Mouse (Mus musculus) regulatory T cell (primary cell): ENCODE results near the gene Ppp4r4.
"Not testable (repeated sequence)": the region's sequence is repeated elsewhere in the genome, so short reads cannot be mapped to it uniquely, and the experiment has no call there.

Experiments used
- in situ Hi-C: fragments of 300-600 bp; cut with MboI, MseI; formaldehyde crosslinking; loops from one replicate; pipeline ENCODE4 v1.15.1; 2025; ENCODE audit warnings: high pct_unique_total_duplicates

Ppp4r4 gene

DNA sequence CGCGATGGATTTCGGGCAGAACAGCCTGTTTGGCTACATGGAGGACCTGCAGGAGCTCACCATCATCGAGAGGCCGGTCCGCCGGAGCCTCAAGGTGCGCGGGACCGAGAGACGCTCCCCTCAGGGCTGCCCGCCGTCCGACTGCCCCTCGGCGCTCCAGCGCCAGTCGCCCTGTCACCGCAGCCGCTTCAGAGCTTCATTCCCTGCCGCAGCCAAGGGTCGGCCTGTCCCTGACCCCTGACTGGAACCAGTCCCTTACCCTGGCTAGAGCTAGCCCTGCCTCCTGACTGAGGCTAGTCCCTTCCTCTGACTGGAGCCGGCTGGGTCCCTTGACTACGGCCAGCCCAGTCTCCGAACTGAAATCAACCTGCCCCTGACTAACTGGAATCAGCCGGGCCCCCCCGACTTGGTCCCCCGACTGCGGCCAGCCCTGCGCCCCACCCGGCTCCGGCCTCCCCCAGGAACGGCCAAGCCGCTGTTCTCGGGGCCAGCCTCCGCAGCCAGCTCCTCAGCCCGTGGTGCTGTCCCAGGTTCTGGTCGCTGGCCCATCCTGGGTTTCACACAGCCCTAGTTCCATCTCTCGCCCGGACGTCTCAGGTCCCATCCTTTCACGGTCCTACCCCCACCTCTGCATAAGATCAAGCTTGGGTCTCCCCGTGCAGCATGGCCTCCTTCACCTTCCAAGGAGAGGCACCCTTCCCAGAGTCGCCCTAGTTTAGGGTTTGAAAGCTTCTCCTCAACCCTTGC, 739 bp downstream of the Ppp4r4 start:
- in situ Hi-C loops: no loop called here

DNA sequence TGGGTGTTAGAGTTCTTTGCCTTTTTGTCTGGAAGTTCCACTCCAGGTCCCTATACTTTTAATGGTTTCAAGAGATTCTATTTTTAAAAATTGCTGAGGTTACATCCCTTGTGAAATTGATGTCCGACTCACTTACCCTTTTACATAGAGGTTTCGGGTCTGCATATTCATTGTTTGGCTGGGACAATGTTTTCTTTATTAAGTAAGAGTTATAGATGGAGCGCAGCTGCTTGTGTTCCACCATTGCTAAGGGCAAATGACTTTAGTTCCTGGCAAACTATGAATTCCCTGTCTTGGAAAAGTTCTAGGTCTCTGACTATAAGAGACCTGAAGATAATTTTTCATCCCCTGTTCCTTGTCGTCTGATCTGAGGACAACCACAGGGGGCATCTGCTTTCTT, 8.3 kb downstream of the Ppp4r4 start:
- in situ Hi-C loops: no loop called here

DNA sequence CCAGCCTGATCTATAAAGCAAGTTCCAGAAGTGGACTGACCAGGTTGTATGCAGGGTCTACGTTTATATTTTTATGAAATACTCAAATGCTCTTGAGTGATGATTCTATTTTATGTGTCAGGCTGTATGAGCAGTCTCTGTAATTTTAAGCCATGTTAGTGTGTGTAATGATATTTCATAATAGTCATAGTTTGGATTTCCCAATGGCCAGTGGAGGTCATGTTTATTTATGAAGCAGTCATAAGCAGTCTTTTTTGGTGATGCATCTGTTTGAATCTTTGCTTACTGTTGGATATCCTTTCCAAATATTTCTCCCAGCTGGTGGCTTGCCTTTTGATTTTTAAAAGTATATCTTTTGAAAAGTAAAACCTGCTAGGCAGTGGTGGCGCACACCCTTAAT, 11.3 kb downstream of the Ppp4r4 start:
- in situ Hi-C loops: no loop called here

DNA sequence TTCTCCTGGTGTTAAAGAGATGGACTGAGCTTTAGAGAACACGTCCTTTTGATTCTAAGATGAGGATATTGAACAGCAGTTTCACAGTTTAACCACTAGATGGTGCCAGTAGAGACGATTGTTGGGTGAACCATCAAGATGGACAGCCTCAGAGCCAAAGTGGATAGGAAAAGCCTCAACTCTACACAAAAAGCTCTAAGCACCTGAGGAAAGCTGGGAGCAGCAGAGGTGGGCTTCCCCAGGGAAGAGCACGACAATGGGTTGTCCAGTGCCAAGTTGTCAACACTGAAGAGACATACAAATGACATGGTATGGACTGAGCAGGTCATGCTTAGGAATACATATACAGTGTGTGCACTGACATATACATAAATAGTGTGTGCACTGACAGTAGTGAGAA, 12.1 kb downstream of the Ppp4r4 start:
- in situ Hi-C loops: no loop called here

DNA sequence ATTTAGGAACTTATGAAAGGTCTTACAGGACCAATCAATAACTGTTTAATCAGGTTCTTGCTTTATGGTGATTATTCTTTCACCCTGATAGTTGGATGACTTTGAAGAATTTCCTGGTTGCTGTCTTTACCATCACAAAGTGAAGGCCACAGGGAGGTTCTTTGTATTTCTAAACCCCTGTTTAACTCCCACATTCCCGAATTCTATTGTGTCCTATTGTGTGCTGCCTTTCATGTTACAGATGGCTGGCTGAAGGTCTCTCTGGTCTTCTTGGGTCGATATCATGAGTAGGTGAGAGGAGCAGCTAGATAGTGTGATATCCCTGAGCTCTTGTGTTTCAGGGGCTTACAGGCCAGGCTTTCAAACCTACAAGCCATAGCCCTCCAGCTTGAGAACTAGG, 15.4 kb downstream of the Ppp4r4 start:
- in situ Hi-C loops: no loop called here

DNA sequence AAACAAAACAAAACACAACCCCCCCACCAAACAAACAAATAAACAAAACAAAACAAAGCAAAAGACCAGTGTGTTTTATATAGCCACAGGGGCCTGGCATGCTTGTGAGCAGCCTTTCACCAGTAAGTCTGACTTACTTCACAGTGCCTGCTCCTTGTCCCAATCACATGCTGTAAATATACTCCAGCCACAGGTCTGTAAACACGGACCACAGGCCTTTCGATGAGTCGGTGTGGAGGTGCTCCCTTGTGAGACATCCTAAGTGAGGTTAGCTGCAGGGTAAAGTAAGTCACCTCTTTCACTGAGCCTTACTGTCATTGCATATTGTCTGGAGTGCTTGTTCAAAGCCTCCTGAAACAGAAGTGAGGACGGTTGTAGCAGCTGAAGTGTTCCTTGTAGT, 16.4 kb downstream of the Ppp4r4 start:
- in situ Hi-C loops: no loop called here

DNA sequence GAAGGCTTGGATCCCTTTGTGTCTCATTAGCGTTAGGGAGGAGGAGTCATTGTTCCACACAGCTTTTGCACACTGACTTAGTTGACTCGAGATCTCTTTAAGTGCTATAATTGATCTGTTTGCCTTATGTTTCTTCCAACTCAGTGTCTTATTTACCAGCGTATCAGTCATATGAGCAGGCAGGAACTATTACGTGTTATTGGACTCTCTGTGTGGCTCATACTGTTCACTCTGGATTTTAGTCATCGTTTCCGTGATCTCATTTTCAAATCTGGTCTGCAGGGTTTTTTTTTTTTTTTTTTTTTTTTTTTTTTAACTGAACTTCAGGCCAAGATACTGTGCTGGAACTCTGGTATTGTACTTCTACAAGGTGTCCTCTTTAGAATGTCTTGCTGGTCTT, 18.0 kb downstream of the Ppp4r4 start:
- in situ Hi-C loops: no loop called here

DNA sequence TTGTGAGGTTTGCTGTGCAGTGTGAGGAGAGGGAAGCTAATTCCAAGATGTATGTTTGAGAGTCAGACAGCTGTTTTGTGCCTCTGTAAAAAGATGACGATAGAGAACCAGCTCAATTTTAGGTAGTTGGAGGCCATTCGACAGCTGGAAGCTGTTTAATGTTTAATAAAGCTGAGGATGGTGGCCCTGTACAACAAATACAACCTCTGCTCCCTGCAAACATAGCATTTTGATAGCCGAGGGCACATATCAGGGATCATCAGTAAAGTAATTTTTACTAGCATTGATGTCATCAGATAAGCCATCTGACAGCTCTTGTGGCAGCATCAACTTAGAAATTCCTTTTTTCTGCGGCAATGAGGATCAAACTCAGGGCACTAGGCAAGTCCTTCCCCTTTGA, 19.3 kb downstream of the Ppp4r4 start:
- in situ Hi-C loops: no loop called here

DNA sequence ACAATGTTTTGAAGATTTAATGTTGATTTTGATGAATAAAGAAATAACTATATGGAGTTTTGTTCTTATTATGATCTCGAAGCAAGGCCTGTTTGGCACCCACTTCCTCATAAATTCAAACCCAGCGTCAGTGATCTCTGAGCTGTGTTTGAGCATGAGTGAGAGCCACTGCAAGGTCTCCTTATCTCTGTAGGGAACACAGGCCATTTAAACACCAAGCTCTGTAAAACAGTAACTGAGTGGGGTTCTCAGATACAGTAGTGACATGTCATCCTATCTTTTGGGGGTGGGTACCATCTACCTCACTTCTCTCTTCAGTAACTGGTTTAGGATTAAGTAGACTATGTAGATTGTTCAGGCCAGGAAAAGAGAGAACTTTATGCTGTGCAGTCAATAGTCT, 20.4 kb downstream of the Ppp4r4 start:
- in situ Hi-C loops: no loop called here

DNA sequence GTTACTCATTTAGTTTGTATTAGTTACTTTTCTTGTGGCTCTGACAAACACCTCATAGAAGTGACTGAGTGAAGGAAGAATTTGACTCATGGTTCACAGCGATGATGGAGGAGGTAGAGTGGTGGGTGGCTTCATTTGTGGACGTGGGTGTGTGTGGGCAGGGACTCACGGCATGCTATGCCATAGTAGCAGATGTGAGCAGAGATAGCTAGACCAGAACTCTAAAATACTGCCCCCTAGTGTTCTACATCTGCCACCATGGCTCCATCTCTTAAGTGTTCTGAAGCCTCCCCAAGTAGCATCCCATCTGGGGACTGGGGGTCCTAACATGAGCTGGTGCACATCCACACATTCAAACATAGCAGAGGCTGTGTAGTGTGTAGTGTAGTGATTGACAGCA, 21.4 kb downstream of the Ppp4r4 start:
- in situ Hi-C loops: no loop called here

DNA sequence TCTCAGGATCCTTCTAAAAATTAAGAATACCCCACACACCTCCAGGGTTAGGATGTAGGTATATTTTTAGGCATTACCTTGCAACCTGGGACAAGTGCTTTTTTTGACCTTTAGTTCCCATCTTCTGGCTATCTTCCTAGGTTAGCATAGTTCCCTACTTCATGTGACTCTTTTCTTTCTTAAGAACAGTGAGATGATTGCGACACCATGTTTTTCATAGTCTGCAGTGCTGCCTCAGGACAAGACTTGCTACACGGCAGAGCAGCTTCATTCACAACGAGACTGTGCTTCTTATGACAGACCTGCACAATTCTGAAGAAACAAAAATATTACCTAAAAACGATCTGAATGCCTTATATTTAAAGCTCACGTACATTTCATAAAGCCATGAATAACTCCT, 24.8 kb downstream of the Ppp4r4 start:
- in situ Hi-C loops: no loop called here

DNA sequence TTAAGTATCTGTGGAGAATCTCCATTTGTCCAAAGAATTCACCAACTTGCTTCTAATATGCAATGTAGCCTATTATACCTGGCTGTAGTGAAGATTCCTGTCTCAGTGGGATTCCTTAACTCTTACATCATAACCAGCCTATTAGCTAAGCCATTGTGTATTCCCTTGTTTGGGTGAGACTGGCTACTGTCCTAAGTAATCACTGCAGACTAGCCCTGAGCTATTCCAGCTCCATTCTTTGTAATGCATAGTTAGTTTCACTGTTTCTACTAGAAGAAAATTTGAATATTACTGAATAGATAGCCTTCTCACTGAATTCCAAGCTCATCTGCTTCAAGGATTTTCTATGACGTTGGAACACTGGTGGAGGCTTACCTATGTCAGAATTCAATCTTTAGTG, 32.6 kb downstream of the Ppp4r4 start:
- in situ Hi-C loops: no loop called here

DNA sequence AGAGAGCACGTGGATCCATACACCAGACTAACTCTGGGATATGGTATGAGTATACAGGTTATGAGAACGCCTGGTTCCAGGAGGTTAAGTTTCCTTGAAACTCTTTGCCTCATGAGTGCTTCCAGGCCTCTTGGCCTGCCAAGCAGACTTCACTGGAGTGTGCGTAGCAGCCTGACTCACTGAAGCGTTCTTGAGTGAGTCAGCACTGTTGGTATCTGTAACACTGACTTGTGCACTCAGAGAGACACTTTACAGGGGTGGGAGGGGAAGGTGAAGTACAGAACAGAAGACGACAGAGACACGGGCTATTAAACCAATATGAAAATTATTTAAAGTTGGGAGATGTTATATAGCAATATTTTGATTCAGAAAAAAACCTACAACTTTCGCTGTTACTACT, 33.1 kb downstream of the Ppp4r4 start:
- in situ Hi-C loops: no loop called here

DNA sequence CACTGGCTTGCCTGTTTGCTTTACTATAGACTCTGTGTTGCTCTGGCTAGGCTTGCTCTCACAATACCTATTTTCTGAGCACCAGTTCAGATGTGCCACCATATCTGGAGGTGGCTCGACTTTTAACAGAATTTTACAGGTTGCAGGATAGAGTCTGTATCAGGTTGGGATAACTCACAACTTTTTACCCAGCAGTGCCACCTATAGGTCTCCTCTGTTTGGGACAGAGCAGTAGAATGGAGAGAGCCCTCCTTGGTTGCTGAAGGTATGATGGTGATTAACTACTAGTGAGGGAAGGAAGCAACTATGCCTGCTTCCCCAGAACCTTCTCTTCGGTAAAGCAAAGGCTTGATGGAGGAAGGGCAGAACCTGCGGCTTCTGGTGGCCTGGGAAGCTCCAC, 35.0 kb downstream of the Ppp4r4 start:
- in situ Hi-C loops: no loop called here

DNA sequence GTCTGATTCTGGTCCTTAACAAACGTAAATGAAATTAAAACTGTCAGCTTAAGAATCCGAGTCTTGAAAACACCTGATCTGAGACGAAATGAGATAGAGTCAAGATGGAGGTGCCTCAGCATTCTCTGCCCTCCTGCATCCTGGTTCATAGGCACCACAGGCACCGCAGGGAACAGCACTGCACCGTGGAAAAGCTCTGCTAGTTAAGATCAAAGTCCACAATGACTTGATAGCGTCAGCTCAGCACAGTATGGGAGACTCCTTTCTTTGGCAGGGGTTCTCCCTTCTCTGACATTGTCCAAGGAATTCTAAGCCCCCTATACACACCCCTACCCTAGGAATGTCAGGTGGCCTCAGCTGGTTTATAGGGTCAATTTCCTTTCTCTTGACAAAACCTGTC, 37.6 kb downstream of the Ppp4r4 start:
- in situ Hi-C loops: no loop called here

DNA sequence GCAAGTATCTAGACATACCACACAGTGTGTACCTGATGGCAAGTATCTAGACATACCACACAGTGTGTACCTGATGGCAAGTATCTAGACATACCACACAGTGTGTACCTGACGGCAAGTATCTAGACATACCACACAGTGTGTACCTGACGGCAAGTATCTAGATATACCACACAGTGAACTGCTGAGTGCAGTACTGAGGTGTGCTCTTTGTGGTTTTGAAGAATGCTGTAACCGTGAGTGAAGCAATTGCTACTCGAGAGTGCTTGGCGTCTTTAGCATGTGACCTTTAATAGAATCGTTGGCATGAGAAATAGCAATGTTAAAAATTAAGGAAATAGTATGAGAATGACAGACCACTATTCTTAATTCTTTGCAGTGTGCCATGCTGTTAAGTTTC, 46.1 kb downstream of the Ppp4r4 start:
- in situ Hi-C loops: not testable (repeated sequence)

DNA sequence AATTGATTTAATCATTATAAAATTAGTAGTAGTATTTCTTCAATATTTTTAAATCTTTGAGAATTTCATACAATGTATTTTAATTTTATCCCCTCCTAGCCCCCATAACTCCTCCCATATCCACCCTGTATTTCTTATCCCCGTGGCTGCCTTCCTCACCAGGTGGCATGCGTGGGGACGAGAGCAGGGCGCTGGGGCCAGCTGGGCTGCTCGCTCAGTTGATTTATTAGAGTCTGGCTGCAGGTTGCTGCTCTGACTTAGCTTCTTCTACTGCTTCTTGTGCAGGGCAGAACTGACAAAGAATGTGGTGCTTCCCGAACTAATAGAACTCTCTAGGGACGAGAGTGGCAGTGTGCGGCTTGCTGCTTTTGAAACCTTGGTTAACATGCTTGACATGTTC, 51.7 kb downstream of the Ppp4r4 start:
- in situ Hi-C loops: no loop called here

DNA sequence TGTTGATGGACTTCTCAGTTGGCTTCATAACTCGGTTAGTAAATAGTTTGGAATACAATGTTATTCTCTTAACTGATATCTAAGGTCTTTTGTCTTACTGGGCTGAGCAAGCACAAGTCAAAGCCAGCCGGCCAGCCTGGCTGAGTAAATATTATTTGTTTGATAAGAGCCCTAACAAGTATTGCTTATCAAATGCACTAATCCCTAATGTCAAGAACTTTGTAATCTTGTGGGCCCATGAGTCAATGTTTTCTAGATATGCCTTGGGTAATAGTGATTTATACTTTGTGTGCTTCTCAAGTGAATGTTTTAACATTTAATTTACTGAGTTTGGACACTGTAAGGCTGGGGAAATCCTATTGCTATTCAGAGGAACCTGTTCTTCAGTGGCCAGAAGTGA, 66.3 kb downstream of the Ppp4r4 start:
- in situ Hi-C loops: no loop called here

DNA sequence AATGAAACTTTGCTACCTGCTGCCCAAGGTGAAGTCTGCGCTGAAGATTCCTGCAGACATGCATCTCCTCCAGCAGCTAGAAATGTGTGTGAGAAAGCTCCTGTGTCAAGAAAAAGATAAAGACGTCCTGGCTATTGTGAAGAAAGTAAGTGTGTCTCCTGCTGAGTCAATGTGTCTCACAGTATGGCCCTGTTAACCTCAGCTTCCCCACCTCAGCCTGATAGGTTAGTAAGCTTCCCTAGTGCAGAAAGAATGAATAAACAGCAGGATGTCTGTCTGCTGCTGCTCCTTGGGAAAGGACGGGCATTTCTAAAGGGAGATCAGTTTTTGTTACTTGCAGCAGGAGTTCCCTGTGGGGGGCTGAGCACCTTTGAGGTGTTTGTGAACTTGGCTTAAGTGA, 68.3 kb downstream of the Ppp4r4 start:
- in situ Hi-C loops: no loop called here

DNA sequence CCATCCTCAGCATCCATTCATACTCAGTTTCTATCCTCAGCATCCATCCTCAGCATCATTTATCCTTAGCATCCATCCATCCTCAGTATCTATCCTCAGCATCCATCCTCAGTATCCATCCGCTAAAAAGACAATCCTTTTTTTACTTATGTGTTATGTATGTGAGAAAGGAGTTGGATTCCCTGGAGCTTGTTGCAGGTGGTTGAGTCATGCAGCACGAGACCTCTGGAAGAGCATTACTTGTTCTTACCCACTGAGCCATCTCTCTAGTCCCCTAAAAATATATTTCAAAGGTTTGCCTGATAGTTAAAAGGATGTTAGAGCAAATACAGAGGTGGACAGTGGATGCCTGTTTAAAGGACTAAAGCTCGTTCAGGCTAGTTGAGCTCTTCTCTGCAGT, 69.8 kb downstream of the Ppp4r4 start:
- in situ Hi-C loops: no loop called here

DNA sequence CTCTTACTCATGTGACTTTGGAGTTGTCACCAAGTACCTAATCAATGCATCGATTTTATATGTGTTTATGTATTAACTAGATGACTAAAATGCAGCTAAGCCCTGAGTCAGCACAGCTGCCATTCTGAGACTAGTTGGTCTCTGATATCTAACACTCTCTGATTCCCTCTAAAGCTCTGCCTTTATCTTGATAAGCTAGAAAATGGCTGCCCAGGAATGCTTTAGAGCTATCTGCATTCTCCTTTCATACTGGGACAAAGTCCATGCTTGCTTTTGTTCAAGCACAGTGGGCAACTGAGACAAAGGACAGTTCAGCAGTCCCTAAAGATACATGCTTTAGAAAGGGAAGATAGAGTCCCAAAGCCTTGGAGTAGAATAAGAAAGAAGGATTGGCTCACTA, 83.1 kb downstream of the Ppp4r4 start:
- in situ Hi-C loops: no loop called here

DNA sequence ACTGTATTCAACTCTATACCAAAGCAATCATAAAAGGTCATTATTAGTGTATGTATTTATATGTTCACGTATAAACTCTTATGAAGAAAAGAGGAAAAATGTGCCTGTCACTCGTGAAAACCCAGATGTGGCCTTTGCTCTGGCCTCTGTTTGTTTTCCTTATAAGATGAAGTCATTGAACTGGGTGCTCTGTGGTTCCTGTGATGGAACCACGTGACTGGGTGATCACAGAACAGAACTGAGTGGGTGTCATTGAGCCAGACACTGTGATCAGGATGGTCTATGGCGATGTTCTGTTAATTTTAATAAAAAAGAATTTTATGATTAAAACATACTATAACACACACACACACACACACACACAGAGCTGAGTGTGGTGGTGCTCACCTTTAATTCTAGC, 83.7 kb downstream of the Ppp4r4 start:
- in situ Hi-C loops: no loop called here

DNA sequence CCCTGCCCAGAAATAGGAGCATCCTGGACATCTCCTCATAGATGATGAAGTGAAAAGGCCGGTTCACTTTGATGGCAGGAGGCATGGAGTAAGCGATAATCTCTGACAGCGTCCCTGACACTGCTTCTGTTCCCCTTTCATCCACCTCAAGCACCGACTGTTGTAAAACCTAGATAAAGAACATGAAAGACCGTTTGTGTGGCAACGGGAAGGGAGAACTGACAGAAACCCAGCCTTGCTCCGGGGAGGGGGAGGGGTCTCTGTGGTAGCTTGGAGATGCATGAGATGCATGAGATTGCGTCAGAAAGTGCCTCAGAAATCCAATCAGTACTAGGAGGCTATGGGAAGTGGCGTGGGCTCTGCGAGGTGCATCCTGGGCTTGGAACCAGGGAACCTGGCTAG, 84.8 kb downstream of the Ppp4r4 start:
- in situ Hi-C loops: no loop called here

DNA sequence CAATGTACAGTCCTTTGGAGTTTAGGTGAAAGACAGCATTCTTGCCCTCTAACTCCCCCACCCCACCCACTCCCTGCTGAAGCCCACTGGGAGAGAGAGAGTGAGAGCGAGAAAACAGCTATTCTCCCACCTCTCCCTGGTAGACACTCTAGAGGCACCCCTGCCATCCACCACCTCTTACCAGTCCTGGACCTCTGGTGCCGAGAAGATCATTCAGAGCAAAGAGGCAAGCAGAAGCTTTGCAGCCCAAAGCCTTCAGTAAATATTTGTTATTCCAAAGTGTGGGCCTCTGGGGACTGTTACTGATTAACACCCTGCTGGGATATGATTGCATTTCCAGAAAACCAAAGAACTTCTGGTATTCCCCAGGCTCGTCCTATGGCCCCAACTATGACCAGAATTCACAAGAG, 99.1 kb downstream of the Ppp4r4 start, which contains the start of gene Serpina10:
Gene Serpina10 (minus strand): TSS at position 242 of the 410 bp plus-strand sequence.
- in situ Hi-C loops: no loop called here
